Mouse (Mus musculus): ENCODE data around the gene Wfdc13.
"Not testable (repeated sequence)": the region's sequence is repeated elsewhere in the genome, so short reads cannot be mapped to it uniquely, and the experiment has no call there.

The Wfdc13 gene

GRCm38 (mm10) chr2:164679906-164680305 lies 5.0 kb upstream of the Wfdc13 start:
- no peaks in the 10 kb centered on the region for H3K36me3 ChIP-seq (ENCODE audit: control insufficient read depth, insufficient read depth, low read length, poor library complexity, severe bottlenecking)
- no peaks in the 10 kb centered on the region for H3K27me3 ChIP-seq (ENCODE audit: control insufficient read depth, insufficient read depth, low read length, poor library complexity, severe bottlenecking)
- DNase-seq (ENCODE audit: low read depth, low spot score), result peak; percentile 11

DNA sequence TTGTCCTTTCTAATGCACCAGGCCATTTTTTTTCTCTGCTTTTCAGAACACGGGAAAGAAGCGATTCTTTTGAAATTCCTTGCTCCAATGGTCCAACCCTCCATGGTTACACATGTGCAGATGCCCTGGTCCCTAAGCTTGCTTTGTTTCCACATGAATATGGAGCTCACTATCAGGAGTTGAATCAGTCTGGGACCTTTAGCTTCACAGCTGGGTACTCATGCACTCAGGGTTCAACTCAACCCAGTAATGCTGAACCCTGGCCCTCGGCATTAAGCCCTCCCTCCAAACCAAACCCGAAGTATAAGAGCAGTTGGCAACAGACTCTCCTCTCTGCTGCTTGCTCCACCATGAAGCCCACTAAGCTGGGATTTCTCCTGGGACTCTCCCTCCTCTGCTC lies 13.3 kb downstream of the Wfdc13 start, which contains the start of gene Spint4:
Gene Spint4, plus strand, starts transcription at position 301 of the 400 bp plus-strand sequence.
- DNase-seq (ENCODE audit: low read depth, low spot score), result no peak
- Histone ChIP-seq H3K27me3 (ENCODE audit: control insufficient read depth, insufficient read depth, low read length, poor library complexity, severe bottlenecking) (no peaks in the 10 kb centered on the region), H3K36me3 (ENCODE audit: control insufficient read depth, insufficient read depth, low read length, poor library complexity, severe bottlenecking) (no peaks in the 10 kb centered on the region)

DNA sequence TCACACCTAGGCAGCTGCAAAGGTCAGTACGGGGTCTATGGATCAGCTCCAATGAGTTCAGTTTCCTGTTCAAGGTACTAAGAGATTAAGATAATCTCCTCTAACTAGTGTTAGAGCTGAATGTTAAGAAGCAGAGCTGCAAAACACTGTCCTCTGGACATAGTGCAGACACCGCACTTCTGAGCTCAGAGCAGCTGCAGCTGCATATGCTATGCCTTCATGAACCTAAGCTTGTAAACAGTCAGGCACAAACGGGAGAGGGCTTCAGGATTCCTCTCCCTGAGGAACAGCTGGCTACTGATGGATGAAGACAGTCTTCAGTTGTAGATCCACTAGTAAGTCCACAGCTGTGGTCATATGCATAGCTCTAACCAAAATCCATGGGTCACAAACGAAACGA lies 16.1 kb downstream of the Wfdc13 start:
- DNase-seq (ENCODE audit: low read depth, low spot score), result no peak

GRCm38 (mm10) chr2:164701761-164702160 lies 16.9 kb downstream of the Wfdc13 start:
- Histone ChIP-seq H3K27me3 (ENCODE audit: control insufficient read depth, insufficient read depth, low read length, poor library complexity, severe bottlenecking) (no peaks in the 10 kb centered on the region), H3K36me3 (ENCODE audit: control insufficient read depth, insufficient read depth, low read length, poor library complexity, severe bottlenecking) (no peaks in the 10 kb centered on the region)
- DNase-seq (ENCODE audit: low read depth, low spot score), result no peak

More for the DNA sequence above, 16.1 kb downstream of the Wfdc13 start:
- H3K27me3 ChIP-seq (ENCODE audit: control insufficient read depth, insufficient read depth, low read length, poor library complexity, severe bottlenecking), result no peaks in the 10 kb centered on the region
- H3K36me3 ChIP-seq (ENCODE audit: control insufficient read depth, insufficient read depth, low read length, poor library complexity, severe bottlenecking), result no peaks in the 10 kb centered on the region

DNA sequence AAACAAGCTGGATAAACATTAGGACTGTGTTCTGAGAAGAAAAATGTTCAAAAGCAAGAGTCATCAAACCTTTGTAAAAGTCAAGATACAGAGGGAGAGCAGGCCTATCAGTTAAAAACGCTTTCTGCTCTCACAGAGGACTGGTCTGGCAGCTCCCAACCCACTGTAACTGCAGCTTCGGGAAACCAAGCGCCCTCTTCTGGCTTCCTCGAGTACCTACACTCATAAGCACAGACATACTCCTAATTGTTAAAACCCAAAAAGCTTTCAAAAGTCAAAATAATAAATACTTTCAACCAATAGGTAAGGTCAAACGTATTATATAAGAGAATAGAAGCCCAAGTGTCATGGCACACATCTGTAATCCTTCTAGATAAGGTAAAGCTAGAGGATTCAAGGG lies 19.3 kb downstream of the Wfdc13 start:
- Histone ChIP-seq H3K27me3 (ENCODE audit: control insufficient read depth, insufficient read depth, low read length, poor library complexity, severe bottlenecking) (no peaks in the 10 kb centered on the region), H3K36me3 (ENCODE audit: control insufficient read depth, insufficient read depth, low read length, poor library complexity, severe bottlenecking) (no peaks in the 10 kb centered on the region)
- DNase-seq (ENCODE audit: low read depth, low spot score), result no peak

DNA sequence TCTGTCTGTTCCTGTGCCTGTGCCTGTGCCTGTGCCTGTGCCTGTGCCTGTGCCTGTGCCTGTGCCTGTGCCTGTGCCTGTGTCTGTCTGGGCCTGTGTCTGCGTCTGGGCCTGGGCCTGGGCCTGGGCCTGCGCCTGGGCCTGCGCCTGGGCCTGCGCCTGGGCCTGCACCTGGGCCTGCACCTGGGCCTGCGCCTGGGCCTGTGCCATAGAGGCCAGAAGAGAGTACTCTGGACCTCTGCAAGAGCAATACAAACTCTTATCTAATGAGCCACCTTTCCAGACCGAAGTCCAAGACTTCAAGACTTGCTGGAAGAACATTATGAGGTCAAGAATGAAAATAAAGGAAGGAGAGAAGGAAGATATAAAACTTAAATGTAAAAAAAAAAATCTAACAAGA lies 20.4 kb downstream of the Wfdc13 start:
- Histone ChIP-seq H3K36me3 (ENCODE audit: control insufficient read depth, insufficient read depth, low read length, poor library complexity, severe bottlenecking) (no peaks in the 10 kb centered on the region), H3K27me3 (ENCODE audit: control insufficient read depth, insufficient read depth, low read length, poor library complexity, severe bottlenecking) (no peaks in the 10 kb centered on the region)
- no peak for DNase-seq (ENCODE audit: low read depth, low spot score)

- DNase-seq (ENCODE audit: low read depth, low spot score), result no peak
- Histone ChIP-seq H3K36me3 (ENCODE audit: control insufficient read depth, insufficient read depth, low read length, poor library complexity, severe bottlenecking) (no peaks in the 10 kb centered on the region), H3K27me3 (ENCODE audit: control insufficient read depth, insufficient read depth, low read length, poor library complexity, severe bottlenecking) (no peaks in the 10 kb centered on the region)
Measured at GRCm38 (mm10) chr2:164705991-164706390, 21.1 kb downstream of the Wfdc13 start.

- no peaks in the 10 kb centered on the region for H3K36me3 ChIP-seq (ENCODE audit: control insufficient read depth, insufficient read depth, low read length, poor library complexity, severe bottlenecking)
- no peaks in the 10 kb centered on the region for H3K27me3 ChIP-seq (ENCODE audit: control insufficient read depth, insufficient read depth, low read length, poor library complexity, severe bottlenecking)
- DNase-seq (ENCODE audit: low read depth, low spot score), result no peak
Measured at GRCm38 (mm10) chr2:164715005-164715404, 30.1 kb downstream of the Wfdc13 start, which contains the start of gene Spint5. TSS of gene Spint5 (plus strand) at chr2:164715305.

DNA sequence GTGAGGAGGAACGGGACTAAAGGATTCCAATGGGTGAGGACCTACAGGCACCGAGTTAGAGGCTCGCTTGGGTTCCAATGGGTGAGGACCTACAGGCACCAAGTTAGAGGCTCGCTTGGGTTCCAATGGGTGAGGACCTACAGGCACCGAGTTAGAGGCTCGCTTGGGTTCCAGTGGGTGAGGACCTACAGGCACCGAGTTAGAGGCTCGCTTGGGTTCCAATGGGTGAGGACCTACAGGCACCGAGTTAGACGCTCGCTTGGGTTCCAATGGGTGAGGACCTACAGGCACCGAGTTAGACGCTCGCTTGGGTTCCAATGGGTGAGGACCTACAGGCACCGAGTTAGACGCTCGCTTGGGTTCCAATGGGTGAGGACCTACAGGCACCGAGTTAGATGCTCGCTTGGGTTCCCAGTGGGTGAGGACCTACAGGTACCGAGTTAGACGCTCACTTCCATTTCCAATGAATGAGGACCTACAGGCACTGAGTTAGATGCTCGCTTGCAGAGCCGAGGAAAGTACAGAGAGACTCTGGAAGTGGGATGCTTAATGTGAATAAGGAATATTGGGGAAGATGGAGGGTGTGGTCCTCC lies 31.4 kb downstream of the Wfdc13 start:
- not testable (repeated sequence) for H3K36me3 ChIP-seq (ENCODE audit: control insufficient read depth, insufficient read depth, low read length, poor library complexity, severe bottlenecking); H3K27me3 ChIP-seq (ENCODE audit: control insufficient read depth, insufficient read depth, low read length, poor library complexity, severe bottlenecking); DNase-seq (ENCODE audit: low read depth, low spot score)

DNA sequence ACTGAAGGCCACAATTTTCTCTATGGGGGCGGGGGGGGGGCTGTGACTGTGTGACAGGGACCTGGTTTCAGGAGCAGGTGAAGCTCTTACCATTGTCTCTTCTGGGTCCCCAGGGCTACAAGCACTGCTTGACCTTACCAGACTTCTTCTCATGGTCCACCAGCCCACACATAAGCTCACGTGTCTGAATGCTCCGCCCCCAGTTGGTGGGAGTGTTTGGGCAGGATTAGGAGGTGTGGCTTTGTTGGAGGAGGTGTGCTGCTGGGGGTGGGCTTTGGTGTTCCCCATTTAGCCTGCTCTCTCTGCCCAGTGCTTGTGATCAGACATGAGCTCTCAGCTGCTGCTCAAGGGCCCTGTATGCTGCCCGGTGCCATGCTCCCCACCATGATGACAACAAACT lies 38.4 kb downstream of the Wfdc13 start:
- DNase-seq (ENCODE audit: low read depth, low spot score), result no peak
- no peaks in the 10 kb centered on the region for H3K27me3 ChIP-seq (ENCODE audit: control insufficient read depth, insufficient read depth, low read length, poor library complexity, severe bottlenecking)

DNA sequence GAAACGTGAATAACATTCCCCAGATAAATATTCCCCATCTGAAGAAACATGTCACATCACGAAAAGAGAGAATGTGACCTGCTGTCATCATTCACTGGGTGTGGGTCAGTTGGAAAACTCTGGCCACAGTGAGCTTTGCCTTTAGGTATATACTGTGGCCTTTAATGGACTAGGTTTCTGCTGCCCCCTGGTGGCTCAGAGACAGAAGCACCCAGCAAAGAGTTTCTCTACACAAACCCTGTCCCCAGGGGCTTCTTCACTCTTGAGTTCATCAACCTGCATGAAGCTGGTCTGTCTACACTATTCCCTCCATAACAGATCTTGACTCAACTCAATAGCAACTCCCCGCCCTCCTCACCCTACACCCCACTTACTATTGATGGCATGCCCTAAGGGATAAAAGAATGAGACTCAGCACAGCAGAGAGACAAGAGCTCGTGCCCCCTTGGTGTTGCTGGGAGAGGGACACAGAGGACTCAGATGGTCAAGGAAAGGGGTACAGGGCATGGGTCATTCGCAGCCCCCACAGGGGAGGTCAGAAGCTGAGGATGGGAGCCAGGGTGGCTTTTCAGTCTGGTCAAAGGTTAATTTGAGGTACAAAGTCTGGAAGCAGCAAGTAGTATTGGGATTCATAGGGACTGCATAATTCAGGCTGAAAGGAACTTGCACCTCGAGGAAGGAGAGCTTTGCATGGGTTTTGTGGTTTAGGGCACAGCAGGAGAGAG lies 41.1 kb downstream of the Wfdc13 start:
- Histone ChIP-seq H3K27me3 (ENCODE audit: control insufficient read depth, insufficient read depth, low read length, poor library complexity, severe bottlenecking) (no peaks in the 10 kb centered on the region), H3K36me3 (ENCODE audit: control insufficient read depth, insufficient read depth, low read length, poor library complexity, severe bottlenecking) (no peaks in the 10 kb centered on the region)
- peak; percentile 77 for DNase-seq (ENCODE audit: low read depth, low spot score)

More for the DNA sequence above, 38.4 kb downstream of the Wfdc13 start:
- no peaks in the 10 kb centered on the region for H3K36me3 ChIP-seq (ENCODE audit: control insufficient read depth, insufficient read depth, low read length, poor library complexity, severe bottlenecking)

DNA sequence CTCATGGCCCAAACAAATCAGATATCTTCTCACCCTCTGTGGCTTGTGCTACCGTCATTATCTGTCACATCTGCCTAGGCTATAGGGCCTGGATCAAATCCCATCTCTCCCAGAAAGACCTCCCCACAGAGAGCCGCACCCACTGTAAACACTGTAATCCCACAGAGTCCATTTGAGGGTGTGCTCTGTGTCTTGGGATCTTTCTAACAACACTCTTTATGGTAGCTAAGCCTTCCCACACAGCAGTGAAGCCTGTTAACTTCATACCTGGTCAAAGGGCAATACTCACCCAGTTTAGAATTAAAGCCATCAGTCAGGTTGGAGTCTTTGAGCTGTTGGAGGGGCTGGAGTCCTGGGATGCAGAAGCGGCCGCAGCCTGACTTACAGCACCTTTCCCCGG lies 46.8 kb downstream of the Wfdc13 start:
- Histone ChIP-seq H3K36me3 (ENCODE audit: control insufficient read depth, insufficient read depth, low read length, poor library complexity, severe bottlenecking) (no peaks in the 10 kb centered on the region), H3K27me3 (ENCODE audit: control insufficient read depth, insufficient read depth, low read length, poor library complexity, severe bottlenecking) (no peaks in the 10 kb centered on the region)
- DNase-seq (ENCODE audit: low read depth, low spot score), result no peak

GRCm38 (mm10) chr2:164733259-164733658 lies 48.4 kb downstream of the Wfdc13 start:
- H3K36me3 ChIP-seq (ENCODE audit: control insufficient read depth, insufficient read depth, low read length, poor library complexity, severe bottlenecking), result no peaks in the 10 kb centered on the region
- DNase-seq (ENCODE audit: low read depth, low spot score), result no peak

GRCm38 (mm10) chr2:164734839-164735238 lies 49.9 kb downstream of the Wfdc13 start:
- no peaks in the 10 kb centered on the region for H3K36me3 ChIP-seq (ENCODE audit: control insufficient read depth, insufficient read depth, low read length, poor library complexity, severe bottlenecking)
- no peaks in the 10 kb centered on the region for H3K27me3 ChIP-seq (ENCODE audit: control insufficient read depth, insufficient read depth, low read length, poor library complexity, severe bottlenecking)
- no peak for DNase-seq (ENCODE audit: low read depth, low spot score)

More at GRCm38 (mm10) chr2:164733259-164733658, 48.4 kb downstream of the Wfdc13 start:
- H3K27me3 ChIP-seq (ENCODE audit: control insufficient read depth, insufficient read depth, low read length, poor library complexity, severe bottlenecking), result no peaks in the 10 kb centered on the region

DNA sequence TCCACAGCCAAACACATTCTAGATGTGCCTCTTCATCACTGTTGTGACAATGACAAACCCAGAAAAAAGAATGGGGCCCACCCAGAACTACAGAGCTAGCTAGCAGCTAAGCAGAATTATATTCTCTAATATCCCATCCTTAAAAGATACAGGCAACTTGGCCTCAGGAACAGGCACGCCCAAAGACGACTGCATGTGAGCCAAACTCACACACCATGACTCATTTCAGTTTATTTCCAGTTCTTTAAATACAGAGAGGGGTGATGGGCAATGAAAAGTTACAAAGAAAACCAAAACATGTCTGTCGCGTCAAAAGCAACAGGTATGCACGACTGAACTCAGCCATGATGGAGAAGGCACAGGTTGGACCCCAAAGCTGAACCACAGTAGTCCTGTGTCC lies 50.5 kb downstream of the Wfdc13 start:
- Histone ChIP-seq H3K36me3 (ENCODE audit: control insufficient read depth, insufficient read depth, low read length, poor library complexity, severe bottlenecking) (no peaks in the 10 kb centered on the region), H3K27me3 (ENCODE audit: control insufficient read depth, insufficient read depth, low read length, poor library complexity, severe bottlenecking) (no peaks in the 10 kb centered on the region)
- DNase-seq (ENCODE audit: low read depth, low spot score), result no peak
